Mouse (Mus musculus) heart, embryonic 11.5 days (tissue): ENCODE data around the gene Tmem160. TPM values are rescaled to one million over a fixed set of nuclear protein-coding genes. Genes with fewer than 3 reads are reported as not detected.

Experiments
- ATAC-seq: fragments of 200-750 bp; cut with Nextera tagmentation; replicated peaks from 2 replicates; pipeline ENCODE4 v1.8.0; 2017; ENCODE audit warnings: moderate library complexity; ENCODE audit not compliant: insufficient number of reproducible peaks, low FRiP score, low TSS enrichment
- H3K27ac ChIP-seq: fragments of 300-500 bp; sonication (generic); 2 replicates; pipeline ENCODE4 v1.5.1; 2014; ENCODE audit warnings: mild to moderate bottlenecking, low read depth, low read length
- H3K27me3 ChIP-seq: fragments of 300-500 bp; sonication (generic); 2 replicates; pipeline ENCODE4 v1.6.1; 2014; ENCODE audit warnings: mild to moderate bottlenecking, low read length, mixed read lengths; ENCODE audit not compliant: control insufficient read depth, insufficient read depth
- H3K36me3 ChIP-seq: fragments of 300-500 bp; sonication (generic); 2 replicates; pipeline ENCODE4 v1.6.1; 2014; ENCODE audit warnings: mild to moderate bottlenecking, low read length, moderate library complexity, mixed read lengths; ENCODE audit not compliant: control insufficient read depth, insufficient read depth
- H3K4me1 ChIP-seq: fragments of 300-500 bp; sonication (generic); 2 replicates; pipeline ENCODE4 v1.6.1; 2014; ENCODE audit warnings: low read length; ENCODE audit not compliant: control insufficient read depth, insufficient read depth
- H3K4me2 ChIP-seq: fragments of 300-500 bp; sonication (generic); 2 replicates; pipeline ENCODE4 v1.6.1; 2014; ENCODE audit warnings: mild to moderate bottlenecking, moderate library complexity
- H3K4me3 ChIP-seq: fragments of 300-500 bp; sonication (generic); 2 replicates; pipeline ENCODE4 v1.5.1; 2014; ENCODE audit warnings: low read depth, low read length
- H3K9ac ChIP-seq: fragments of 300-500 bp; sonication (generic); 2 replicates; pipeline ENCODE4 v1.6.1; 2014; ENCODE audit warnings: mild to moderate bottlenecking, low read depth, low read length, moderate library complexity
- H3K9me3 ChIP-seq: fragments of 300-500 bp; sonication (generic); replicated peaks from 2 replicates; pipeline ENCODE4 v1.6.1; 2016; ENCODE audit warnings: low read length; ENCODE audit not compliant: control insufficient read depth
- WGBS: fragments of 180-500 bp; shearing (Covaris S2); extraction: QIAGEN DNeasy Blood & Tissue Kit; methylation state at CpG from one replicate; pipeline ENCODE4 v1.1.7; 2014; ENCODE audit not compliant: insufficient replicate concordance; 5-methylcytosine and 5-hydroxymethylcytosine counted together
- polyA plus RNA-seq: library from polyadenylated mRNA; unstranded; fragments of >200 nt; fragmentation: Nextera tagmentation; extraction: Ambion mirVana; gene quantifications from 2 replicates; pipeline ENCODE4 v1.2.1, GENCODE M21; 2014

Tmem160 gene
- polyA plus RNA-seq = 69.4 and 78.6 TPM in 2 replicates

DNA sequence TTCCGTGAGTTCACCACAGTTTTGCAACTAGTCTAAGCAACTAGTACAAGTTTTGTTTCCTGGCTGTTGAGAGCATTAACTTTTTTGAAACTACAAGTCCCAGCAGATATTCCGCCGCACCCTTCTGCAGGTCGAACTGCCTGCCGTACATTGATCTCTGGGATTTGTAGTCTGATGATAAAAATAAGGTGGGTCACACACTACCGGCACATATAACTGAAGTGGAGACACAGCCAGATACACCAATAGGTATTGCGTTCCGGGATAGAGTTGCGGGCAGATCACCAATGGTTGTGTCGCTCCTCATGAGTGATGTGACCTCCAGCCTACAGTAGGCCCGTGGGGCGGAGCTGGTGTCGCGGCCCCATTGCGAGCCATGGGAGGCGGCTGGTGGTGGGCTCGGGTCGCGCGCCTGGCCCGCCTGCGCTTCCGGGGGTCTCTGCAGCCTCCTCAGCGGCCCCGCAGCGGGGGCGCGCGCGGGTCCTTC lies at the start of gene Tmem160:
Tmem160 (plus strand) TSS at position 193 of the 487 bp plus-strand sequence.
- Histone ChIP-seq H3K27ac (peak within 1 kb of the TSS; percentile 52), H3K9ac (peak within 1 kb of the TSS; percentile 77), H3K36me3 (no peaks in the 10 kb centered on the region), H3K4me3 (peak within 1 kb of the TSS; percentile 78), H3K27me3 (no peaks in the 10 kb centered on the region), H3K9me3 (no peaks in the 10 kb centered on the region), H3K4me1 (peaks cover 3% of the 10 kb centered on the region), H3K4me2 (peak within 1 kb of the TSS; percentile 92)
- WGBS = 1% methylated on average over 30 of the region's 30 CpGs
- ATAC-seq = peak; percentile 96

DNA sequence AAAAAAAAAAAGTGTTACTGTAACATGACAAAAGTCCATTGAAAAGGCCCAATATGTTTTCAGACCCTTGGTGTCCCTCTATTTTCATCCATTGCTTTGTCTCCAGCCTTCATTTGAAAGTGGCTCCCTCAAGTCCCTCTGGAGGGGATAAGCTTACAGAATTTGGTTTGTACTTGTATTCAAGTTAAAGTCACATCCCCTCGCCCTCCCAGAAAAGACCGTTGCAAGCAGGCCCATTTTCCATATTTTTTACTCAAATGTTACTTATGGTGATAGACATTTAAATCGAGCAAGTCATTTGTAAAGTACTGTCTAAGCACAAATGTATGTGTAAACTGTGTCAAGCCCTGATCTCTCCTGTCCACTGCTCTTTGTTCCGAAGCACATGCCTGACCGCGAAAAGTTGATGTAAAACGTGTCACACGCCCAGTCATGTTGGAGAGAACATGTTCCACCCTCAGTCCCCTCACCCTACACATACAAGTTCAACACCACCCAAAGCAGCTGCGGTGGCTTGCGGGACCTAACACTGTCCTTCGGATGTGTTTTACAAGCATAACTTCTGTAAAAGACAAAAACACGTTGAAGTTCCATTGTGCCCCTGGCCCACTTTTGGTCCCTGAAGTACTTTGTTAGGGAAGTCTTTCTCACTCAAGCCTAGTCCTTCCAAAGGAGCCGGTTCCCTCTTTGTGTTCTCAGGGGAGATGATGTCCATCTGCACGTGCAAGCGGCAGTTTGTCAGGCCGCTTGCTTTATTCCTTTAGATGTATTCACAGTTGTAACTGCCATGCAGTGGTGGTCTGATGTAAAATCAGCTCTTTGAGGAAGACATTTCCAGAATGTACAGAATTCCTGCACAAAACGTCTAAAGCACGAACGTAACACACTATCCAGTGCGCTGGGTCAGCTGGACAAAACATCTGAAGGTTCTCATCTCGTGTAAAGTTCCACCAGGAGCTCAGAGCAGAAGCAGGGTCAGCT lies 49.3 kb upstream of the Tmem160 start:
- no peaks in the 10 kb centered on the region for H3K27me3 ChIP-seq
- 41% methylated on average over 21 of the region's 21 CpGs for WGBS
- peak overlapping the region; percentile 100 for H3K9ac ChIP-seq
- peak overlapping the region; percentile 93 for H3K4me3 ChIP-seq
- no peaks in the 10 kb centered on the region for H3K36me3 ChIP-seq
- H3K27ac ChIP-seq = peak overlapping the region; percentile 100
- no peak for ATAC-seq
- no peaks in the 10 kb centered on the region for H3K9me3 ChIP-seq
- peaks cover 40% of the 10 kb centered on the region for H3K4me1 ChIP-seq
- peak overlapping the region; percentile 77 for H3K4me2 ChIP-seq

- no peak overlapping the region for H3K4me3 ChIP-seq
- peak overlapping the region; percentile 57 for H3K4me2 ChIP-seq
- H3K27me3 ChIP-seq = no peaks in the 10 kb centered on the region
- H3K9me3 ChIP-seq = no peaks in the 10 kb centered on the region
- H3K9ac ChIP-seq = peak overlapping the region; percentile 68; the same call in 1 of the 2 replicates
- no peaks in the 10 kb centered on the region for H3K36me3 ChIP-seq
- no peak for ATAC-seq
- peak overlapping the region; percentile 95 for H3K27ac ChIP-seq
- 74% methylated on average over 3 of the region's 3 CpGs for WGBS
- H3K4me1 ChIP-seq = peaks cover 35% of the 10 kb centered on the region
These were observed 48.1 kb upstream of the Tmem160 start for GRCm38 (mm10) chr7:16404315-16405072.

GRCm38 (mm10) chr7:16405073-16405455 lies 47.5 kb upstream of the Tmem160 start:
- H3K9ac ChIP-seq = peak overlapping the region; percentile 68; the same call in 1 of the 2 replicates

DNA sequence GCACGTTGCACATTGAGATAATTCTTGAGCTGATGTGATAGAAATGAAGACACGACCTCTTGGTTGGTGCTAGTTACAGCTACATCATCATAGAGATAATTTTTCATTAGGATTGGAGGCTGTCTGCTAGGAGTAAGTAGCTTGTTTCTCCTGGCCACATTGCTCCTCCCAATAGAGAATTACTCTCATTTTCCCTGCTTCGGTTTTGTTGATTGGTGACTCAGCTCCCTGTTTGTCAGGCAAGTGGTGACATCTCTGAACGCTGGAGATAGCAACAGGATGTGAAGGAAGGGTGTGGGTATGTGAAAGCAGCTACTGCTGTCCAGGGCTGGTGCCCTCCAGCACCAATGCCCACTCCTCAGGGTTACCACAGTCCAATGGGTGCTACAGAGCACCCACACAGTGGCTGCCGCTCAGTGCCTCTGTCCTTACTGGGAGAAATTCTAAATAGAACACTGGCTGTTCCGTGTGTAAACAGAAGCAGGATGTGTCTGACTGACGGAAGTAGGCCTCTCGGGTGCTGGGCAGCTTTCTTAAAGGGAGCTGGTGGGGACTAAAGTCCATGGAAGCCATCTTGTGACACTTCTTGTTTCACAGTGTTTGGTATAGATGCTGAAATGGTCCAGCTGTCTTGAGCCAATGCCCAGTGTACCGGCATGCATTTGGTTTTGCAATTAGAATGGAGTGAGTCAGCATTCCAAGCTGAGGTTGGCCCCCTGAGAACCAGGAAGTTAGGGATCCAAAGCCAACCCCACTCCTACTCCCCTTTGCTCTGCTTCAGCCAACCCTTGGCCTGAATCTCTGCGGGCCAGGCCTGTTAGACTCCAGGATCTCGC lies 46.8 kb upstream of the Tmem160 start:
- Histone ChIP-seq H3K9me3 (no peaks in the 10 kb centered on the region), H3K4me2 (peak overlapping the region; percentile 57), H3K4me1 (peaks cover 35% of the 10 kb centered on the region), H3K36me3 (no peaks in the 10 kb centered on the region), H3K27ac (peak overlapping the region; percentile 95), H3K9ac (peak overlapping the region; percentile 68), H3K4me3 (peak overlapping the region; percentile 17), H3K27me3 (no peaks in the 10 kb centered on the region)
- peak; percentile 54 for ATAC-seq
- 35% methylated on average over 11 of the region's 11 CpGs for WGBS

More at GRCm38 (mm10) chr7:16405073-16405455, 47.5 kb upstream of the Tmem160 start:
- H3K4me2 ChIP-seq = peak overlapping the region; percentile 57
- peak overlapping the region; percentile 8; the same call in 1 of the 2 replicates for H3K4me3 ChIP-seq
- H3K4me1 ChIP-seq = peaks cover 35% of the 10 kb centered on the region
- H3K27me3 ChIP-seq = no peaks in the 10 kb centered on the region
- no peaks in the 10 kb centered on the region for H3K9me3 ChIP-seq
- no peak for ATAC-seq
- H3K27ac ChIP-seq = peak overlapping the region; percentile 95
- no peaks in the 10 kb centered on the region for H3K36me3 ChIP-seq
- WGBS = 50% methylated on average over 2 of the region's 2 CpGs

- peaks cover 45% of the 10 kb centered on the region for H3K4me1 ChIP-seq
- no peak overlapping the region for H3K4me2 ChIP-seq
- no peaks in the 10 kb centered on the region for H3K27me3 ChIP-seq
- H3K27ac ChIP-seq = no peak overlapping the region
- no peak overlapping the region for H3K9ac ChIP-seq
- H3K36me3 ChIP-seq = no peaks in the 10 kb centered on the region
- H3K4me3 ChIP-seq = no peak overlapping the region
- no peak for ATAC-seq
- WGBS = 70% methylated on average over 3 of the region's 3 CpGs
- H3K9me3 ChIP-seq = no peaks in the 10 kb centered on the region
These were observed 45.6 kb upstream of the Tmem160 start for GRCm38 (mm10) chr7:16406978-16407377.

- peaks cover 29% of the 10 kb centered on the region for H3K4me1 ChIP-seq
- H3K4me2 ChIP-seq = no peak overlapping the region
- no peaks in the 10 kb centered on the region for H3K9me3 ChIP-seq
- no peak for ATAC-seq
- WGBS = 92% methylated on average over 5 of the region's 5 CpGs
- H3K36me3 ChIP-seq = peaks cover 4% of the 10 kb centered on the region
- H3K27ac ChIP-seq = peak overlapping the region; percentile 89
- H3K4me3 ChIP-seq = no peak overlapping the region
- no peaks in the 10 kb centered on the region for H3K27me3 ChIP-seq
- H3K9ac ChIP-seq = peak overlapping the region; percentile 23; the same call in 1 of the 2 replicates
These were observed 41.5 kb upstream of the Tmem160 start for GRCm38 (mm10) chr7:16411100-16411499.
